Mouse (Mus musculus) kidney, adult 2 months (tissue): ENCODE data around the gene Cutc.

ENCODE experiments used
- CTCF ChIP-seq: fragments of 200-500 bp; conservative IDR thresholded peaks from 2 replicates; pipeline ENCODE4 v1.5.1; 2011; ENCODE audit warnings: low read depth, mild to moderate bottlenecking, control low read depth, low read length, moderate library complexity, mixed read lengths; ENCODE audit not compliant: insufficient read depth, insufficient read length
- POLR2A ChIP-seq: fragments of 200-500 bp; IDR thresholded peaks from one replicate; pipeline ENCODE4 v1.6.1; 2011; ENCODE audit warnings: low read depth, low read length, control low read depth

GRCm38 (mm10) chr19:43780391-43780790, 27.6 kb downstream of the Cutc start:
- TF ChIP-seq POLR2A: no peak
- TF ChIP-seq CTCF: no peak
